Mouse (Mus musculus) forebrain, postnatal 0 days (tissue): ENCODE results near the gene Polr2b. TPM values are rescaled to one million over a fixed set of nuclear protein-coding genes. Genes with fewer than 3 reads are reported as not detected.

Experiments
- ATAC-seq: fragments of 200-750 bp; cut with Nextera tagmentation; 2 replicates; pipeline ENCODE4 v1.8.0; 2017; ENCODE audit warnings: mild to moderate bottlenecking, moderate library complexity
- DNase-seq: peaks from one replicate; pipeline ENCODE4 v3.0.0-alpha.2; 2015
- H3K27ac ChIP-seq: fragments of 300-500 bp; sonication (generic); 2 replicates; pipeline ENCODE4 v1.5.1; 2014; ENCODE audit warnings: low read depth, mild to moderate bottlenecking, antibody characterized with exemption, low read length, moderate library complexity, mixed read lengths
- H3K27me3 ChIP-seq: fragments of 300-500 bp; sonication (generic); 2 replicates; pipeline ENCODE4 v1.6.1; 2014; ENCODE audit warnings: mild to moderate bottlenecking, low read length, mixed read lengths; ENCODE audit not compliant: insufficient read depth
- H3K36me3 ChIP-seq: fragments of 300-500 bp; sonication (generic); 2 replicates; pipeline ENCODE4 v1.6.1; 2014; ENCODE audit warnings: mild to moderate bottlenecking, moderate library complexity; ENCODE audit not compliant: insufficient read depth
- H3K4me1 ChIP-seq: fragments of 300-500 bp; sonication (generic); 2 replicates; pipeline ENCODE4 v1.6.1; 2014; ENCODE audit warnings: antibody characterized with exemption; ENCODE audit not compliant: insufficient read depth
- H3K4me2 ChIP-seq: fragments of 300-500 bp; sonication (generic); 2 replicates; pipeline ENCODE4 v1.6.1; 2014; ENCODE audit warnings: low read depth, mild to moderate bottlenecking, moderate library complexity
- H3K4me3 ChIP-seq: fragments of 300-500 bp; sonication (generic); 2 replicates; pipeline ENCODE4 v1.5.1; 2014; ENCODE audit warnings: low read depth, low read length, mixed read lengths
- H3K9ac ChIP-seq: fragments of 300-500 bp; sonication (generic); 2 replicates; pipeline ENCODE4 v1.6.1; 2014; ENCODE audit warnings: mild to moderate bottlenecking
- H3K9me3 ChIP-seq: fragments of 300-500 bp; sonication (generic); 2 replicates; pipeline ENCODE4 v1.6.1; 2016; ENCODE audit warnings: low read length
- CTCF ChIP-seq: sonication (generic); IDR thresholded peaks from 2 replicates; pipeline ENCODE4 v1.5.1; 2016; ENCODE audit warnings: antibody characterized with exemption, control low read depth, low read depth
- WGBS: fragments of 180-500 bp; shearing (Covaris S2); extraction: QIAGEN DNeasy Blood & Tissue Kit; methylation state at CpG from one replicate; pipeline ENCODE4 v1.1.7; 2014; 5-methylcytosine and 5-hydroxymethylcytosine counted together
- polyA plus RNA-seq: library from polyadenylated mRNA; unstranded; fragments of >200 nt; fragmentation: Nextera tagmentation; extraction: Ambion mirVana; gene quantifications from 2 replicates; pipeline ENCODE4 v1.2.1, GENCODE M21; 2015
- total RNA-seq: library from RNA; depleted of rRNA; stranded (reverse); fragments of >200 nt; gene quantifications from 2 replicates; pipeline ENCODE4 v1.2.3, GENCODE M21; 2014

Polr2b gene
- total and polyA plus RNA-seq, 2 experiments from 2014 or later, result 53.2 to 97.5 TPM

- no peak for TF ChIP-seq CTCF
- H3K4me3 ChIP-seq, result no peak overlapping the region
- H3K9ac ChIP-seq, result no peak overlapping the region
- H3K27ac ChIP-seq, result no peak overlapping the region
- WGBS, result 84% methylated on average over 17 of the region's 17 CpGs
- no peaks in the 10 kb centered on the region for H3K9me3 ChIP-seq
- H3K27me3 ChIP-seq, result no peaks in the 10 kb centered on the region
- DNase-seq, result no peak
- no peak for ATAC-seq
- no peaks in the 10 kb centered on the region for H3K36me3 ChIP-seq
- no peak overlapping the region for H3K4me2 ChIP-seq
- H3K4me1 ChIP-seq, result no peaks in the 10 kb centered on the region
Measured at GRCm38 (mm10) chr5:77380321-77380901, 70.5 kb downstream of the Polr2b start.

GRCm38 (mm10) chr5:77381283-77381682, 71.3 kb downstream of the Polr2b start:
- ATAC-seq (no peak), DNase-seq (no peak)
- Histone ChIP-seq H3K27ac (no peak overlapping the region), H3K4me3 (no peak overlapping the region), H3K9ac (no peak overlapping the region), H3K4me1 (no peaks in the 10 kb centered on the region), H3K27me3 (no peaks in the 10 kb centered on the region), H3K4me2 (no peak overlapping the region), H3K9me3 (no peaks in the 10 kb centered on the region), H3K36me3 (no peaks in the 10 kb centered on the region)
- TF ChIP-seq CTCF, result no peak
- WGBS, result 88% methylated on average over 7 of the region's 7 CpGs

- DNase-seq (no peak), ATAC-seq (no peak)
- H3K27ac ChIP-seq, result no peak overlapping the region
- no peaks in the 10 kb centered on the region for H3K4me1 ChIP-seq
- WGBS, result 59% methylated on average over 5 of the region's 5 CpGs
- H3K4me2 ChIP-seq, result no peak overlapping the region
- H3K36me3 ChIP-seq, result no peaks in the 10 kb centered on the region
- TF ChIP-seq CTCF, result no peak
- H3K27me3 ChIP-seq, result no peaks in the 10 kb centered on the region
- H3K9me3 ChIP-seq, result no peaks in the 10 kb centered on the region
- no peak overlapping the region for H3K9ac ChIP-seq
- H3K4me3 ChIP-seq, result no peak overlapping the region
Measured at GRCm38 (mm10) chr5:77381686-77382085, 71.7 kb downstream of the Polr2b start.

GRCm38 (mm10) chr5:77383799-77384554, 74.0 kb downstream of the Polr2b start:
- Histone ChIP-seq H3K4me3 (no peak overlapping the region), H3K9me3 (no peaks in the 10 kb centered on the region), H3K4me1 (no peaks in the 10 kb centered on the region), H3K9ac (no peak overlapping the region), H3K27ac (no peak overlapping the region), H3K4me2 (no peak overlapping the region), H3K27me3 (no peaks in the 10 kb centered on the region), H3K36me3 (no peaks in the 10 kb centered on the region)
- TF ChIP-seq CTCF, result no peak
- no peak for ATAC-seq
- no peak for DNase-seq
- 95% methylated on average over 5 of the region's 5 CpGs for WGBS

- H3K9me3 ChIP-seq, result no peaks in the 10 kb centered on the region
- H3K4me3 ChIP-seq, result no peak overlapping the region
- DNase-seq (no peak), ATAC-seq (no peak)
- H3K4me2 ChIP-seq, result no peak overlapping the region
- H3K36me3 ChIP-seq, result no peaks in the 10 kb centered on the region
- no peak overlapping the region for H3K9ac ChIP-seq
- WGBS, result 62% methylated on average over 9 of the region's 9 CpGs
- H3K27ac ChIP-seq, result no peak overlapping the region
- no peak for TF ChIP-seq CTCF
- no peaks in the 10 kb centered on the region for H3K27me3 ChIP-seq
- H3K4me1 ChIP-seq, result no peaks in the 10 kb centered on the region
Measured at GRCm38 (mm10) chr5:77384724-77385123, 74.8 kb downstream of the Polr2b start.

- H3K4me1 ChIP-seq, result no peaks in the 10 kb centered on the region
- no peak overlapping the region for H3K27ac ChIP-seq
- H3K4me2 ChIP-seq, result no peak overlapping the region
- H3K36me3 ChIP-seq, result no peaks in the 10 kb centered on the region
- no peaks in the 10 kb centered on the region for H3K27me3 ChIP-seq
- no peak overlapping the region for H3K9ac ChIP-seq
- WGBS, result 90% methylated on average over 5 of the region's 5 CpGs
- no peak overlapping the region for H3K4me3 ChIP-seq
- no peak for ATAC-seq
- DNase-seq, result no peak
- no peak for TF ChIP-seq CTCF
- no peaks in the 10 kb centered on the region for H3K9me3 ChIP-seq
Measured at GRCm38 (mm10) chr5:77385221-77385620, 75.3 kb downstream of the Polr2b start.

- Histone ChIP-seq H3K4me2 (no peak overlapping the region), H3K9me3 (no peaks in the 10 kb centered on the region), H3K27ac (no peak overlapping the region), H3K36me3 (no peaks in the 10 kb centered on the region), H3K4me1 (no peaks in the 10 kb centered on the region), H3K9ac (no peak overlapping the region), H3K4me3 (no peak overlapping the region), H3K27me3 (no peaks in the 10 kb centered on the region)
- ATAC-seq, result no peak
- WGBS, result 76% methylated on average over 6 of the region's 6 CpGs
- DNase-seq, result no peak
- no peak for TF ChIP-seq CTCF
Measured at GRCm38 (mm10) chr5:77385900-77386595, 76.1 kb downstream of the Polr2b start.
